Mouse (Mus musculus): Measurements from ENCODE around the gene Pet117.
"Not testable (repeated sequence)": the region's sequence is repeated elsewhere in the genome, so short reads cannot be mapped to it uniquely, and the experiment has no call there.

The Pet117 gene

GRCm38 (mm10) chr2:144368400-144369019 lies at the start of gene Pet117, which contains the start of gene Kat14:
Pet117 (plus strand) TSS chr2:144368996.
Kat14 (plus strand) TSS chr2:144368983.
- peak; percentile 92 to 96 for DNase-seq

DNA sequence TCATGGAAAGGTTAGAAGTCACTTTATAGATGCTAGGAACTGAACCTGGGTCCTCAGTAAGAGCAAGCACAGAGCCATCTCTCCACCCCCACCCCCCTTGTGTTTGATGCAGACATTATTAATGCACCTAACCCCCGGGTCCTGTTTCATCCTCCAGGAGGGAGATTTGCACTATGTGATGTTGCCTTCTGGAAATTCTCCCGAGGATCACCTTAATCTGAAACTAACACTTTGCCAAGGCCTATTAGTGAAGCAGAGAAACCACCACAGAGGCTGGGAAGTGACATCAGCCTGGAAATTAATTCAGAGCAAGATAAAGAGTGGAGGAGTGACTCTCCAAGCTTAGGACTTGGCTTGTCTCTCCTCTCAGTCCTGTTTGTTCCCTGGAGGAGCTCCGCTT lies 44.6 kb upstream of the Pet117 start:
- no peak for DNase-seq

- no peak for DNase-seq
These were observed 39.3 kb upstream of the Pet117 start for GRCm38 (mm10) chr2:144329451-144329850.

DNA sequence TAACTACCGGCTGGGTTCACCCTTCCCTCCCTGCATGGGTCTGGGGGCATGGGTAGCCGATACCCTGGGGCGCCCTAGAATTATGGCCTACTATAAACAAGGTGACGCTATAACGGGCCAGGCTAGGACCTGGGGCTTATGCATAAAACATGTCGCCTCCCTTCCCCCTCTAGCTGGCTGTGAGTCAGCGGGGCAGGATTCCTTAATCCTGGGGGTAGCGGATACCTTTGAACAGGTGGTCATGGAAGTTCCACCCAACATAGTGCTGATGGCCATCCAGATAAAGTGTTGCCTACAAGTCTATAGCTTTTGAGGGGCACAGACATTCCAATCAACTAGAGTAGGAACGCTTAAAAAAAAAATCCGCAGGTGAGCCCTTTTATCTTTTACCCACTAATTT lies 38.9 kb upstream of the Pet117 start:
- no peak for DNase-seq

DNA sequence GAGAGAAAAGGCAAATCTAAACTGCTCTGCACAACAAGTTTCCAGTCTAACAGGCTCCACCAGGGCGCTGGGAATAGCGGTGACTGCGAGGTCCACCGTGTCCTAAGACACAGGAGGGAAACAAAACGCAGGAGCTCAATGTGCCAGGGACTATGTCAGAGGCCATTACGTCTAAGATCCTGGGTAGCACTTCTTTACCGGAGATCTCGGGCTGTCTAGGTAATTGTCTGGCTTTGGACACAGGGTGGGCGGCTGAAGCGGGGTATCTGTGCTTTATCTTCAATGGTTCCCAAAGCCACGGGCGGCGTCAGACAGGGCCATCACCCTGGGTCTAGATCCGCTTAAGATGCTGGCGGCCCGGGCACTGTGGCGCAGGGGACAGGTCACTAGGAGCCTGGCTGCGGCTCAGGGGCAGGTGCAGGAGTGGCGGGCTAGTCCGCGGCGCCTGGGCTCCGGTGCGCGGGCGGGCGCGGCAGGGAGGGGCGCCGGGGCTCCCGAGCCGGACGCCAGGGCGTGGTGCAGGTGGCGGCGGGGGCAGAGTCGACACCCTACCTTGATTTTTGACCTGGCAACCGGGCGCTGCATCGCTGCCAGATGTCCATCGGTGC lies 38.3 kb upstream of the Pet117 start:
- no peak for DNase-seq

DNA sequence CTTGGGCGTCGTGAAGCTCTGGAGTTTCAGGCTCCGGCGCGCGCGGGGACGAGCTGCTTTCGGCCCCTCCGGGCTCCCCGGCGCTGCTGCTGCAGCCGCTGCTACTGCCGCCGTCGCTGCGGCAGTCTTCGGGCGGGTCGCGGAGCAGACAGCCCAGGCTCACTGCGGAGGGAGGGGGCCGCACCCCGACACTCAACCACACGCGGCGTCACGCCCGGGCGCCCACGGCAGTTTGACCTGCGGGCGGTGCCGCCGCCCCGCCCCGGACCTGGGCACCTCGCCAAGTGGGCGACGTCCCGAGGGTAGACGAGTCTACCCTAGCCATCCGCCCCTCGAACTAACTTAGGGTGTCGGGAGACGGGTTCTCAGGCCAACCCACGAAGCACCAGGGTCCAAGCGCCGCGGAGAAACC lies 37.8 kb upstream of the Pet117 start:
- DNase-seq, result peak in 1 of 2 experiments; percentile 18

- DNase-seq, result peak in 1 of 2 experiments; percentile 10
These were observed 37.1 kb upstream of the Pet117 start, which contains the start of gene Ovol2 for GRCm38 (mm10) chr2:144331401-144332302. Ovol2 (minus strand) TSS chr2:144332146.

- no peak for DNase-seq
These were observed 36.3 kb upstream of the Pet117 start for GRCm38 (mm10) chr2:144332486-144332885.

- peak in 1 of 2 experiments; percentile 11 for DNase-seq
These were observed 35.5 kb upstream of the Pet117 start for GRCm38 (mm10) chr2:144333138-144333842.

DNA sequence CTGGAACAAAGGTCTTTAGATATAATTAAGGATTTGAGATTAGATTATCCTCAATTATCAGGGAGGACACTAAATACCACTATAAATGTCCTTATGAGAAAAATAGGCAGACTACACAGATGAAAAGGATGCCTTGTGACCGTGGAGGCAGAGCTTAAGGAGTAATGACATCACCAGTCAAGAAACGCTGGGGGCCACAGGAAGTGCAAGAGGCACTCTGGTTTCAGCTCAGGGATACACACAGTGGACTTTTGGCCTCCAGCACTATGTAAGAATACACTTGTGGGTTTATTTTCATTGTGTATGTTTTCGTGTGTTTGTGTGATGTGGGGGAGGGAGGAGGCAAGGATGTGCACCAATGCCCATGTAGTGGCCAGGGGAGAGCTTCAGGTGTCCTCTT lies 31.6 kb upstream of the Pet117 start:
- DNase-seq, result no peak

GRCm38 (mm10) chr2:144337701-144338100 lies 31.1 kb upstream of the Pet117 start:
- no peak for DNase-seq

DNA sequence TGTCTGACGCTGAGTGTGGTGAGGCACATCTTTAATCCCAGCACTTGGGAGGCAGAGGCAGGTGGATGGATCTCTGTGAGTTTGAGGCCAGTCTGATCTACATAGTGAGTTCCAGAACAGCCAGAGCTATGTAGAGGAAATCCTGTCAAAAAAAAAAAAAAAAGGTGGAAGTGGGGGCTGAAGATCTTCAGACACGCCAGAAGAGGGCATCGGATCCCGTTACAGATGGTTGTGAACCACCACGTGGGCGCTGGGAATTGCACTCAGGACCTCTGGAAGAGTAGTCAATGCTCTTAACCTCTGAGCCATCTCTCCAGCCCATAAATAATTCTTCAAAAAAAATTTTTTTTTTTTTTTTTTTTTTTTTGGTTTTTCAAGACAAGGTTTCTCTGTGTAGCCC lies 30.6 kb upstream of the Pet117 start:
- not testable (repeated sequence) for DNase-seq

- no peak for DNase-seq
These were observed 25.6 kb upstream of the Pet117 start for GRCm38 (mm10) chr2:144343158-144343557.

DNA sequence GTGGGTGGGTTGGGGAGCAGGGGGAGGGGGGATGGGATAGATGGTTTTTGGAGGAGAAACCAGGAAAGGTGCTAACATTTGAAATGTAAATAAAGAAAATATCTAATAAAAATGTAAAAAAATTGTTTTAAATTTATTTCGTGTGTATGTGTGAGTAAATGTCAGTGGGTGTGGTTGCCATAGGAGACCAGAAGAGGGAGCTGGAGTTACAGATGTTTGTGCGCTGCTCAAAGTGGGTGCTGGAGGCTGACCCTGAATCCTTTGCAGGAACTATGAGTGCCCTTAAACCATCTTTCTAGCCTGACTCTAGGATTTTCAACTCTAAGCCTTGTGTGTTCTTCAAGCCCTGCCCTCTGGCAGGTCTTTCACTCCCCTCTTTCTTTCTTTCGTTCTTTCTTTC lies 20.3 kb upstream of the Pet117 start:
- no peak for DNase-seq

GRCm38 (mm10) chr2:144352843-144353242 lies 16.0 kb upstream of the Pet117 start:
- DNase-seq, result no peak

DNA sequence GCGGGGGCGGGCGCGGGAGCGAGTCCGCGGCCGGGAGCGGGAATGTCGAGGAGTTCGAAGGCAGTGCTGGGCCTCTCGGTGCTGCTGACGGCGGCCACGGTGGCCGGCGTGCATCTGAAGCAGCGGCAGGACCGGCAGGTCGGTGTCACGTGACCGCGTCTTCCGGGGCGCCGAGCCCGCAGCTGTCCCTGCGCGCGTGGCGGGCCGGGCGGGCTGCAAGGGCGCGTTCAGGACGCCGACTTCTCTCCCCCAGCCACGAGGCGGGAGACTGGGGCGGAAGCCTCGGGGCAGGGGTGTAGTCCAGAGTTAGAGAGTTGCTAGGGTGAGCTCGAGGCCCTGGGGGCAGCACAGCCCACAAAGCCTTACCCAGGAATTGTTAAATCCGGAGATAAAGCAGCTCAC lies 225 bp downstream of the Pet117 start:
- no peak for DNase-seq

- DNase-seq, result no peak
These were observed 715 bp downstream of the Pet117 start for GRCm38 (mm10) chr2:144369511-144369910.

DNA sequence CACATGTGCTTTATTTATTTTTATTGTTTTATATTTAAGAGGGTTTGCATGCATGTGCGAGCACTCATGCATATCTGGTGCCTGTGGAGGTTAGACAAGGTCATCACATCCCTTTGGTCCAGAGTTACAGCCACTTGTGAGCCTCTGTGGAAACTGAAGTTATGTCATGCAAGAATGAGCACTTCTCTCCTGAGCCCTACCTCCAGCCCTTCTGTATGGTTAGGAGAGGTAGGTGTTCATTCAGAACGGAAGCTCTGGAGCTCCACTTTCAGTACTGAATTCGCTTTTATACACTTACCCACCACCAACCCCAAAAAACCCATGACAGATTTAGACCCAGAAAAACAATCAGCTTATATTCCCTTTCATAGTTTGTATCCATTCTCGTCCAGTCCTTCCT lies 2.8 kb downstream of the Pet117 start:
- DNase-seq, result no peak

DNA sequence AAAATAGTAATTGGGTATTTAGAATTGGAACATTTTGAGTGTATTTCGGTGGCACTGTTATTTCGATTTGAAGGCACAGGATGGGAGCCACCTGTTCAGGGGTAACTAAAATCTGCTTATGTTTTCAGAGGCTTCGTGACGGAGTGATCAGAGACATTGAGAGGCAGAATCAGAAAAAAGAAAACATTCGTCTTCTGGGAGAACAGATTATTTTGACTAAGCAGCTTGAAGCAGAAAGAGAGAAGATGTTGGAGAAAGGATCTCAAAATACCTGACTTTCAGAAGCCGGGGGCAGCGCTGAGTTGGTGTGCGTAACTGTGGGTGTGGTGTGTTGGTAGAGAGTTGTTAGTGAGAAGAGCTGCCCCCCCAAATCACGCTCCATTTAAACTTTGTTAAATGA lies 4.3 kb downstream of the Pet117 start:
- no peak for DNase-seq

DNA sequence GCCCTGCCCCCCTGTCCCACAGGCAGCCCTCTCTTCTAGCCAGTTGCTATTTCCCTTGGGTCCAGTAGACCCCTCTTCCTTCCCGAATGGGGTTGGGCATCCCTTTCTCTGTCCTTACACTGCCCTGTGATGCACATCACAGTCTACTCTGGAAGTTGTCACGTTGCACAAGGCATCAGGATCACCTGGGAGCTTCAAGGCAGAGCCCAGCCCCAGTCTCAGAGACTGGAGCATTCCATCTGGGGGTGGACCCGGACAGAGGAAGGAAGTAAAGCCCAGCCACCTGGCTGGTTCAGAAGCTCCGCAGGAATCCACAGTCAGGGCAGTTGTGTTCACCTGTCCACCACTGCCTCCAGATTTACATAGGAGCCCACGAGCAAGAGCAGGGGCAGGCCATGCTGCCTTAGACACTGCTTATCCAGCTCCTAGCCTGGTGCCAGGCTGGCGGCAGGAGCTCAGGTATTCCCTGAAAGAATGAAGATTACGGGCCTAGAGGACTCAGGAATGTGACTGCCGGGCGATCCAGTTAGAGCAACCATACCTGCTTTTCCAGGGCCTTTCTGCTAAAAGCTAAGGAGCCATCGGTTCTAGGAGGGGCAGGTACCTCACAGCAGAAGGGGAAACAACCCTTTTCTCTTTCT lies 6.4 kb downstream of the Pet117 start:
- no peak for DNase-seq

DNA sequence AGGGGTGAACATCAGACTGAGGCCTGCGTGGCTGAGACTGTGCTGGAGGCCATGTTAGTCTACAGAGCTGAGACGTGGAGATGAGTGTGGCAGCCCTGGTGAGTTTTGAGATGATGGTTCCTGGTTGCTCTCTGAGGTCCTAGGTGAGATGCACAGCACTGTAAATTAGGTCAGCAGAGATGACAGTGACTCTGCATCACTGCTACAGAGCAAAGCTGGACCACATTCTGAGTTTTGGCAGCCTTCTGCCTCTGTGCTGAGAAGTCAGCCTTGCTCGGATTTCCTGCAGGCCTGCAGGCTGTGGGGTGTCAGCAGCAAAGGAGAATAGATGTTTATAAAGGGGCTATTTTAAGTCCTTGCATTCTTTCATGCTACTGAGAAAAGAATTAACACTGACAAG lies 12.5 kb downstream of the Pet117 start:
- peak; percentile 61 to 74 for DNase-seq

DNA sequence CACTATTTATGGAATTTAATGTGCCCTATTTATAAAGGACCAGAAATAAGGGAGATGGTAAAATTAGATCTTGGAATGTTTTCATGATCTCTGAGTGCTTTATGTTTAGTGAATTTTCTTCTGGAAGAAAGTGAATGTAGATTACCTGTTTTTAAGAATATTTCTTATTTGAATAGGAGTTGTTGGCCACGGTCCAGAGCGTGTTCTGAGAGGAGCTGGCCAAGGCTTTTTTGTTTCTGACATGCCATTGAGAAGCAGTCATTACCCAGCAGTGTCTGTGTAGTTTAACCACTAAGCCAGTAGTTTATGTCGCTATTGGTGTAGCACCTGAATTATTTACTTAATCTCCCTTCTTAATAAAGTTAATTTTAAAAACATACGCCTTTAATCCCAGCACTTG lies 12.9 kb downstream of the Pet117 start:
- peak; percentile 29 to 39 for DNase-seq
